Mouse (Mus musculus) CH12.LX (cell line): ENCODE data around the gene Mrpl33.

Experiments
- CHD1 ChIP-seq: IDR thresholded peaks from 2 replicates; pipeline ENCODE4 v1.6.1; 2012; ENCODE audit warnings: low read depth, low read length, improper control_type of control experiment, inconsistent platforms
- CTCF ChIP-seq, 2 experiments: IDR thresholded peaks in 1 of 2; conservative IDR thresholded peaks in 1 of 2; 2 replicates each; pipeline ENCODE4 v1.5.1; 2011 to 2012; ENCODE audit warnings: low read depth in 2 of 2, low read length in 2 of 2, improper control_type of control experiment in 1 of 2, inconsistent platforms in 1 of 2, mild to moderate bottlenecking in 1 of 2, moderate library complexity in 1 of 2
- E2F4 ChIP-seq: IDR thresholded peaks from 2 replicates; pipeline ENCODE4 v1.6.1; 2011; ENCODE audit warnings: low read depth, low read length, improper control_type of control experiment; ENCODE audit not compliant: insufficient replicate concordance
- ELF1 ChIP-seq: IDR thresholded peaks from 2 replicates; pipeline ENCODE4 v1.6.1; 2014; ENCODE audit warnings: low read depth, mild to moderate bottlenecking, inconsistent platforms, low read length, improper control_type of control experiment
- EP300 ChIP-seq: IDR thresholded peaks from 2 replicates; pipeline ENCODE4 v1.6.1; 2011; ENCODE audit warnings: low read length, improper control_type of control experiment
- HCFC1 ChIP-seq: IDR thresholded peaks from 2 replicates; pipeline ENCODE4 v1.6.1; 2012; ENCODE audit warnings: low read depth, mild to moderate bottlenecking, inconsistent platforms, low read length, improper control_type of control experiment
- MAX ChIP-seq: IDR thresholded peaks from 2 replicates; pipeline ENCODE4 v1.6.1; 2011; ENCODE audit warnings: low read length, improper control_type of control experiment
- MYC ChIP-seq: IDR thresholded peaks from 2 replicates; pipeline ENCODE4 v1.6.1; 2011; ENCODE audit warnings: low read depth, mild to moderate bottlenecking, improper control_type of control experiment, low read length
- POLR2A ChIP-seq: IDR thresholded peaks from 2 replicates; pipeline ENCODE4 v1.6.1; 2011; ENCODE audit warnings: low read depth, mild to moderate bottlenecking, improper control_type of control experiment, low read length
- POLR2AphosphoS2 ChIP-seq: IDR thresholded peaks from 2 replicates; pipeline ENCODE4 v1.6.1; 2011; ENCODE audit warnings: low read depth, low read length, improper control_type of control experiment
- RCOR1 ChIP-seq: conservative IDR thresholded peaks from 2 replicates; pipeline ENCODE4 v1.6.1; 2012; ENCODE audit warnings: low read depth, mild to moderate bottlenecking, inconsistent platforms, low read length, improper control_type of control experiment
- SIN3A ChIP-seq: IDR thresholded peaks from 2 replicates; pipeline ENCODE4 v1.6.1; 2012; ENCODE audit warnings: low read length, improper control_type of control experiment, inconsistent platforms
- USF1 ChIP-seq: IDR thresholded peaks from 2 replicates; pipeline ENCODE4 v1.6.1; 2014; ENCODE audit warnings: low read depth, mild to moderate bottlenecking, inconsistent platforms, low read length, improper control_type of control experiment
- ZKSCAN1 ChIP-seq: IDR thresholded peaks from 2 replicates; pipeline ENCODE4 v1.6.1; 2012; ENCODE audit warnings: low read depth, inconsistent platforms, low read length, improper control_type of control experiment, borderline replicate concordance

DNA sequence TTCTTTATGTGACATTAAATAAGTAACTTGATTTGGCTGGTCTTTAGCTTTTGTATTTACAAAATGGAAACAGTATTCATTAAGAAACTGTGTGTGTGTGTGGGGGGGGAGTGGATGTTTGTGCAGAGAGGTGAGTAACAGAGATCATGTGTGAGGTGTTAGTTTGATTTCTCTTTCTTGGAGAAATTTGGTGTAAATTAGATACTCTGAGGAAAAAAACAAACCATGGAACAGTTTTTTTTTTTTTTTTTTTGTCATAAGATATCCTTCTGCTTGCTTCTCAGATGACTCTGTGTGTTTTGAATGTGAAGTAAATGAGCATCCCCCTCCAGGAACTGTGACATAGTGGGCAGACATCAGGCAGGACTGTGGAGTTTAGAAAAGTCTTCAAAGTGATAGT, 102.7 kb downstream of the Mrpl33 start:
- no peak for TF ChIP-seq E2F4
- no peak for TF ChIP-seq EP300
- no peak for TF ChIP-seq CTCF (conservative IDR thresholded peaks at IDR 0.05 in 1 of 2, IDR thresholded peaks at IDR 0.05 in 1 of 2; ENCODE audit: low read depth in 2 of 2, low read length in 2 of 2)
- TF ChIP-seq CHD1: no peak
- TF ChIP-seq MAX: no peak
- no peak for TF ChIP-seq POLR2AphosphoS2
- TF ChIP-seq RCOR1: no peak
- TF ChIP-seq HCFC1: no peak
- no peak for TF ChIP-seq POLR2A
- TF ChIP-seq SIN3A: no peak
- TF ChIP-seq ZKSCAN1: no peak
- TF ChIP-seq MYC: no peak
- TF ChIP-seq ELF1: no peak
- no peak for TF ChIP-seq USF1
